Mouse (Mus musculus): ENCODE measurements around the gene Col27a1. TPM values are rescaled to one million over a fixed set of nuclear protein-coding genes. Genes with fewer than 3 reads are reported as not detected.

Col27a1 gene
- polyA plus RNA-seq, 1 experiment: 1.4 TPM

- no peak overlapping the region for H3K9ac ChIP-seq (ENCODE audit: low read depth, poor library complexity, severe bottlenecking)
- no peaks in the 10 kb centered on the region for H3K36me3 ChIP-seq (ENCODE audit: control insufficient read depth, insufficient read depth, low read length, poor library complexity, severe bottlenecking)
- no peaks in the 10 kb centered on the region for H3K4me1 ChIP-seq (ENCODE audit: control insufficient read depth, insufficient read depth, low read length)
- H3K27ac ChIP-seq (ENCODE audit: insufficient read depth, low read length): no peak overlapping the region
- TF ChIP-seq POLR2A (IDR thresholded peaks at IDR 0.05; ENCODE audit: insufficient read depth, low read length): no peak
- no peak for TF ChIP-seq CTCF (IDR thresholded peaks at IDR 0.05; ENCODE audit: low read depth, low read length)
- no peak for TF ChIP-seq EP300 (IDR thresholded peaks at IDR 0.05; ENCODE audit: insufficient read depth, low read depth, low read length)
- H3K27me3 ChIP-seq (ENCODE audit: control insufficient read depth, insufficient read depth, low read length, poor library complexity, severe bottlenecking): no peaks in the 10 kb centered on the region
- H3K4me3 ChIP-seq (ENCODE audit: low read depth, low read length): no peak overlapping the region
- no peaks in the 10 kb centered on the region for H3K9me3 ChIP-seq (replicated peaks; ENCODE audit: control insufficient read depth, insufficient read depth, low read length, poor library complexity, severe bottlenecking)
Measured at GRCm38 (mm10) chr4:63266276-63266675, 52.5 kb downstream of the Col27a1 start.

DNA sequence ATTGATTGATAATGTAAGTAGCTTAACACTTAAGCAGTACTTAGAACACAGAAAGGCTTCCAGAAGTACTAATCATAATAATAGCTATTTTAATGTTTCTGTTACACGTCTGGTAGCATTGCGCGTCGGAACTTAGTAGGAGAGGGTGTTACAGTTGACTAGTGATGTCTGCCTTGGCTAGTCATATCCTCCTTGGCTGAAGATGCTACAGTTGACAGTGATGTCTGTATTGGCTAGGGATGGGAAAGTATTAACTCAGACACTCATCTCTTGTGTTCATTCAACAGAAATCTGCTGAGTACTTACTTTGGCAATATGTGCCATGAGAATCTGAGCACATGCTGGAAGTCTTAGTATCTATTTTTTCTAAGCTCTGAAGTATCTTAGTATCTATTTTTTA is 53.3 kb downstream of the Col27a1 start:
- TF ChIP-seq POLR2A (IDR thresholded peaks at IDR 0.05; ENCODE audit: insufficient read depth, low read length) (no peak), CTCF (IDR thresholded peaks at IDR 0.05; ENCODE audit: low read depth, low read length) (no peak), EP300 (IDR thresholded peaks at IDR 0.05; ENCODE audit: insufficient read depth, low read depth, low read length) (no peak)
- no peak overlapping the region for H3K4me3 ChIP-seq (ENCODE audit: low read depth, low read length)
- H3K4me1 ChIP-seq (ENCODE audit: control insufficient read depth, insufficient read depth, low read length): no peaks in the 10 kb centered on the region
- H3K27me3 ChIP-seq (ENCODE audit: control insufficient read depth, insufficient read depth, low read length, poor library complexity, severe bottlenecking): no peaks in the 10 kb centered on the region
- no peaks in the 10 kb centered on the region for H3K36me3 ChIP-seq (ENCODE audit: control insufficient read depth, insufficient read depth, low read length, poor library complexity, severe bottlenecking)
- no peak overlapping the region for H3K27ac ChIP-seq (ENCODE audit: insufficient read depth, low read length)
- no peak overlapping the region for H3K9ac ChIP-seq (ENCODE audit: low read depth, poor library complexity, severe bottlenecking)
- H3K9me3 ChIP-seq (replicated peaks; ENCODE audit: control insufficient read depth, insufficient read depth, low read length, poor library complexity, severe bottlenecking): no peaks in the 10 kb centered on the region

GRCm38 (mm10) chr4:63267586-63267985 is 53.8 kb downstream of the Col27a1 start:
- no peaks in the 10 kb centered on the region for H3K9me3 ChIP-seq (replicated peaks; ENCODE audit: control insufficient read depth, insufficient read depth, low read length, poor library complexity, severe bottlenecking)
- no peak overlapping the region for H3K9ac ChIP-seq (ENCODE audit: low read depth, poor library complexity, severe bottlenecking)
- no peaks in the 10 kb centered on the region for H3K27me3 ChIP-seq (ENCODE audit: control insufficient read depth, insufficient read depth, low read length, poor library complexity, severe bottlenecking)
- H3K4me1 ChIP-seq (ENCODE audit: control insufficient read depth, insufficient read depth, low read length): no peaks in the 10 kb centered on the region
- H3K36me3 ChIP-seq (ENCODE audit: control insufficient read depth, insufficient read depth, low read length, poor library complexity, severe bottlenecking): no peaks in the 10 kb centered on the region
- TF ChIP-seq POLR2A (IDR thresholded peaks at IDR 0.05; ENCODE audit: insufficient read depth, low read length) (no peak), EP300 (IDR thresholded peaks at IDR 0.05; ENCODE audit: insufficient read depth, low read depth, low read length) (no peak), CTCF (IDR thresholded peaks at IDR 0.05; ENCODE audit: low read depth, low read length) (no peak)
- no peak overlapping the region for H3K27ac ChIP-seq (ENCODE audit: insufficient read depth, low read length)
- H3K4me3 ChIP-seq (ENCODE audit: low read depth, low read length): no peak overlapping the region

DNA sequence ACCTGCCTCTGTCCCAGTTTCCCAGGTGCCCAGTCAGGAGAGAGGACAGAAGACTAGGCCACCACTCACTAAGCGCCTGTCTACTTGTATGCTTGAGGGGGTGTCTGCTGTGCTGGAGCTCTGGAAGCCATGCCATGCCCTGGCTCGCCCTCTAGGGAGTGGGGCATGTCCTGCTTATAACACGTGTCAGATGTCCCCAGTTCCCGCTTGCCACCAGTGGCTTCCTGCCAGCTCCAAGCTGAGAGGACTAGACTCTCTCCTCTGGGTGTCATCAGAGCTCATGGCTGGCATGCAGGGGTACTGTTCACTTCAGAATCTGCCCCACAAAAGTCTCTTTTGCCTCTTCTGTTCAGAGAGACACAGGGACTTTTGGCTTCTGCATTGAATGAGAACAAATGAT is 55.0 kb downstream of the Col27a1 start:
- Histone ChIP-seq H3K4me3 (ENCODE audit: low read depth, low read length) (no peak overlapping the region), H3K27ac (ENCODE audit: insufficient read depth, low read length) (no peak overlapping the region), H3K9ac (ENCODE audit: low read depth, poor library complexity, severe bottlenecking) (no peak overlapping the region), H3K9me3 (replicated peaks; ENCODE audit: control insufficient read depth, insufficient read depth, low read length, poor library complexity, severe bottlenecking) (no peaks in the 10 kb centered on the region), H3K27me3 (ENCODE audit: control insufficient read depth, insufficient read depth, low read length, poor library complexity, severe bottlenecking) (no peaks in the 10 kb centered on the region), H3K36me3 (ENCODE audit: control insufficient read depth, insufficient read depth, low read length, poor library complexity, severe bottlenecking) (no peaks in the 10 kb centered on the region), H3K4me1 (ENCODE audit: control insufficient read depth, insufficient read depth, low read length) (no peaks in the 10 kb centered on the region)
- TF ChIP-seq EP300 (IDR thresholded peaks at IDR 0.05; ENCODE audit: insufficient read depth, low read depth, low read length) (no peak), POLR2A (IDR thresholded peaks at IDR 0.05; ENCODE audit: insufficient read depth, low read length) (no peak), CTCF (IDR thresholded peaks at IDR 0.05; ENCODE audit: low read depth, low read length) (no peak)

DNA sequence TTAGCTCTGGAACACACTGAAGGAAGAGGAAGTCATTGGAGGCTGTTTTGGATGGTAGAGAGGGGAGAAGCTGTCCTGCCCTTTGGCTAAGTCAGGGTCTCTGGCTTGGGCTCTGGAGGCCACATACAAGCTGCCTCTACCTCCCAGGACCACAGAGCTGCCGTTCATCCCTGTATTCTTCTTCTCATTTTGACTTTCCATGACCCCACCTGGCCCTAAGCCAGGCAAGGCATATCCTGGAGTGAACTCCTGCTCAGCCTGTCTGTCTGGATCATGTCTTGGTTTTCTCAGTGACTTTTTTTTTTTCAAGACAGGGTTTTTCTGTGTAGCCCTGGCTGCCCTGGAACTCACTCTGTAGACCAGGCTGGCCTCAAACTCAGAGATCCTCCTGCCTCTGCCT is 60.7 kb downstream of the Col27a1 start:
- Histone ChIP-seq H3K4me1 (ENCODE audit: control insufficient read depth, insufficient read depth, low read length) (no peaks in the 10 kb centered on the region), H3K9me3 (replicated peaks; ENCODE audit: control insufficient read depth, insufficient read depth, low read length, poor library complexity, severe bottlenecking) (no peaks in the 10 kb centered on the region), H3K9ac (ENCODE audit: low read depth, poor library complexity, severe bottlenecking) (no peak overlapping the region), H3K36me3 (ENCODE audit: control insufficient read depth, insufficient read depth, low read length, poor library complexity, severe bottlenecking) (no peaks in the 10 kb centered on the region), H3K4me3 (ENCODE audit: low read depth, low read length) (no peak overlapping the region), H3K27me3 (ENCODE audit: control insufficient read depth, insufficient read depth, low read length, poor library complexity, severe bottlenecking) (no peaks in the 10 kb centered on the region), H3K27ac (ENCODE audit: insufficient read depth, low read length) (no peak overlapping the region)
- TF ChIP-seq POLR2A (IDR thresholded peaks at IDR 0.05; ENCODE audit: insufficient read depth, low read length): no peak
- no peak for TF ChIP-seq CTCF (IDR thresholded peaks at IDR 0.05; ENCODE audit: low read depth, low read length)
- no peak for TF ChIP-seq EP300 (IDR thresholded peaks at IDR 0.05; ENCODE audit: insufficient read depth, low read depth, low read length)

DNA sequence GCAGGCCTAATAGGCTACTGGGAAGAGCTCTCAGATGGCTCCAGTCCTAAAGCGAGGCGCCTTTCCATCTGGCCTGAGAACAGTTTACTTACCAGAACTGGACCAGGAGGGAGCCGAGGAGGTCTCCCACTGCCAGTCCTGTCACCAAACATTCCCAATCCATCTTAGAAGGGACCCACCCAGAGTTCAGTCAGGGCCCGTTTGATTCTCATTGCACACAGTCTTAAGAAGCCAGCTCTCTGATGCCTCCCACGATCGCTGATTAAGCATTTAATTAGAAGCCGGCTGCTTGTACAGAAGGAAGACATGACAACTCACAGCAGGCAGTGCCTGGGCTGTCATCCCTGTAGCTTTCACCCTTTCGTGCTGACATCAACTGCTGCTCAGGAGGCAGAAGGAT is 61.4 kb downstream of the Col27a1 start:
- Histone ChIP-seq H3K27ac (ENCODE audit: insufficient read depth, low read length) (no peak overlapping the region), H3K9ac (ENCODE audit: low read depth, poor library complexity, severe bottlenecking) (no peak overlapping the region), H3K4me3 (ENCODE audit: low read depth, low read length) (no peak overlapping the region), H3K36me3 (ENCODE audit: control insufficient read depth, insufficient read depth, low read length, poor library complexity, severe bottlenecking) (no peaks in the 10 kb centered on the region), H3K4me1 (ENCODE audit: control insufficient read depth, insufficient read depth, low read length) (no peaks in the 10 kb centered on the region), H3K27me3 (ENCODE audit: control insufficient read depth, insufficient read depth, low read length, poor library complexity, severe bottlenecking) (no peaks in the 10 kb centered on the region), H3K9me3 (replicated peaks; ENCODE audit: control insufficient read depth, insufficient read depth, low read length, poor library complexity, severe bottlenecking) (no peaks in the 10 kb centered on the region)
- no peak for TF ChIP-seq CTCF (IDR thresholded peaks at IDR 0.05; ENCODE audit: low read depth, low read length)
- no peak for TF ChIP-seq POLR2A (IDR thresholded peaks at IDR 0.05; ENCODE audit: insufficient read depth, low read length)
- no peak for TF ChIP-seq EP300 (IDR thresholded peaks at IDR 0.05; ENCODE audit: insufficient read depth, low read depth, low read length)

Data from ES-Bruce4 (cell line).